Mouse (Mus musculus) embryo, embryonic 10 days (tissue): ENCODE measurements at regions not wholly inside any gene's neighbourhood (a gene's known extent, or its start where the extent isn't known, plus 50 kb on each side); places are given as distances from the start of the nearest gene placed in this dataset.
"Not testable (repeated sequence)": the region's sequence is repeated elsewhere in the genome, so short reads cannot be mapped to it uniquely, and the experiment has no call there.

Experiments
- DNase-seq: peaks from one replicate; pipeline ENCODE4 v3.0.0-alpha.2; 2015; ENCODE audit warnings: low spot score

- DNase-seq: no peak
Measured at GRCm38 (mm10) chr13:52273502-52274246, 257.4 kb downstream of the Diras2 start.

DNA sequence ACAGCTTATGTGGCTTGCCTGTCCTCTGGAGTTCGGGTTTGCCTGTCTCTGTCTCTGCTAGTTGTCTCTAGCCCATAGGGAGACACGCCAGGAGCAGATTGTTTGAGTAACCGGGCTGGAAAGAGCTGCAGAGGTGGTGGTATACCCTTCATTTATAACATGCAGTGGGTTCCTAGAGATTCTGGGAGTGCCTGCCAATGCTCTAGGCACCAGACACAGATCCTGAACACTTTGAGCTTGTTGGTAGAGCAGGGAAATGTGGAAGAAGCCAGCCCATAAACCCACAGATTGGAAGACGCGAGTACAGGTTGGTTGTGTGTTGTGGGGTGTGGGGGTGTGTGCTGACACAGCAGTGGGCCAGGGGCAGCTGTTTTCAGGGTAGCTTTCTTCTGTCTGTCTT lies 255.9 kb downstream of the Diras2 start:
- DNase-seq: no peak

DNA sequence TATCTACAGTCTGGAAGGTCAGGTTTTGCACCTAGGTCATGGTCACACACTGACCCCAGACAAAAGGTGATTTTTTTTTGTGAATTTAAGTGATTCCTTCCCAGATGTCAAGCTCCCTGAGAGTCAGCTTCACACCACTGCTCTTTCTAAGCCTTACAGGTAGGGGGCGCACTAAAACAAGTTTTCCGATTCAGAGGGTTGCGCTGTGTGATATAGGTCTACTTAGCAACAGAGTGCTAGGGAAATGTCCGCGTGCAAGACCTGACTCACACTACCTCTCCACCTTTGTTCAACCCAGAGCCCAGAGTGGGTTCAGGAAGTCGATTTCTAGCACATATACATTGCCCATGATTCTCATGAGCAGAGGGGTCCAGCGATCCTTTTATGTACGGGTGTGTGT lies 255.4 kb downstream of the Diras2 start:
- DNase-seq: peak; percentile 87

DNA sequence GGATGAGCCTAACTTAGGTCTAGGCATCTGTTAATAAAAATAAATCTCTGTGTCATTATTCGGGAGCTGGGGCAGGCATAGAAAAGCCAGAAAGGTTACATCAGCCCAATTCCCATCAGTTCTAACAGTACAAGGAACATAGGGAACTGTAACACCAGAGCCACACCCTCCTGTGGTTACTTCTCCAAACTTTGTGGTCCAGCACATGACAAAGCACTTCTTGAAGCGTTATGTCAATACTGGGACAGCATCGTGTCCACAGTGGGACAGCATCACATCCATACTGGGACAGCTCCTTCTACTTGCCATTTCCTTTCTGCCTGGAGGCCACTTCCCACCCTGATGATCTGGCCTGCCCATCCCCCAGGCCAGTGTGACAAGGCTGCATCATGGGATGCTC lies 253.9 kb downstream of the Diras2 start:
- no peak for DNase-seq

DNA sequence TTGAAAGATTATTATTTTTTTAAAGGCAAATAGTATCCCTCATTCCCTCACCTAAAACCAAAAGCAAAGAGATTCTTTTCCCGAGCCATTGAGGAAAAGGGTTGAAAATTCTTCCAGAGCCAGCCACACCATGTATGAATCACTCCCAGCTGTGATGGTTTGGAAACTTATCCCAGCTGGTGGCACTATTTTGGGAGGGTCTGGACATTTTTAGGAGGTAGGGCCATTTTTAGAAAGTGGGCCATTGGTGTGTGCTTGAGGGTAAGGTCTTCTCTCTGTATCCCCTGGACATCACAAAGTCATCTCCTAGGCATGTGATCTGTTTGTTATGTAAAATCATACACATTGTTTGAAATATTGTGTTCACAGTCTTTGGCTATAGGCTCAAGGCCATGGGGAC lies 252.2 kb downstream of the Diras2 start:
- DNase-seq: no peak

DNA sequence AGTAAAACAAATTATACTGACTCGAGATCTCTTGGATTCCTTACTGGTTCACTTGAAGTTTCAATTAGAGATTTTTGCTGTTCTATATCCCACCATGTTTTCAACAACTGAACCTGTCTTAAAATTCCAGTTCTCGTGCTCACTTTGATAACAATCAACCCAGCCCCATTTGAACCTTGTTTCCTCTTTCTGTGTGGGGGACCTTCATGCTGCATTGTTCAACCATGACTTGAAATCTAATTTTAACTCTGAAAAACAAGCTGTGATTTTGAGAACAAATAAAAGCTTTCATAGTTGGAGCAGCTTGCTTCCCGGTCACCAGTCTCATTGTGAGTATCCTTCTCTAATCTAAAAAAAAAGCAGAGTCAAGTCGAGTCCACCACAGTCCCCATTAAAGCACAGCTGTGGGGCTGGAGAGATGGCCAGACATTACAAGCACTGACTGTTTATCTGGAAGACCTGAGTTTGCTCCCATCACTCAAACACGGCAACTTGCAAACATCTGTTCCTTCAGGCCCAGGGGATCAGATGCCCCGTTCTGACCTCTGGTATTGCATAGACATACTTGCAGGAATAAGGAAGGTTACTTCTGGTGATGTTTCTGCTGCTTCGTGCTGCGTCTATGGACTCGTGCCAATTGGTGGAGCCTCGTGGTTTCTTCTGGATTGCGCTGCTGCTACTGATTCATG lies 251.7 kb downstream of the Diras2 start:
- DNase-seq: no peak

DNA sequence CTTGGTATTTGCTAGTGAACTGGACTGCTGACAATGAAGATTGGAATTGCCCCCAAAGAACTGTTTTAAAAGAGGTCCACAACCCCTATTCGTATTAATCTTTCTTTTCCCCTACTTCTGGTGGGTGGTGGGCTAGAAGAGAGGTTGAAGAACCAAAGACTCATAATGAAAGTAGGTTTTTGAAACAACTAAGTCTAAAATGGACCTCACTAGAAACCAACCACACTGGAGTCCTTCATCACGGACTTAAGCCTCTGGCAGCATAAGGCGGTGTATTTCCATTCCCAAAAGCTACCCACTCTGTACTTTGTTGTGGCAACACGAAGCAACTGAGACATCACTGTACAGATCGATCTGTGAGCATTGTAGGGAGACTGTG lies 251.1 kb downstream of the Diras2 start:
- DNase-seq: no peak

DNA sequence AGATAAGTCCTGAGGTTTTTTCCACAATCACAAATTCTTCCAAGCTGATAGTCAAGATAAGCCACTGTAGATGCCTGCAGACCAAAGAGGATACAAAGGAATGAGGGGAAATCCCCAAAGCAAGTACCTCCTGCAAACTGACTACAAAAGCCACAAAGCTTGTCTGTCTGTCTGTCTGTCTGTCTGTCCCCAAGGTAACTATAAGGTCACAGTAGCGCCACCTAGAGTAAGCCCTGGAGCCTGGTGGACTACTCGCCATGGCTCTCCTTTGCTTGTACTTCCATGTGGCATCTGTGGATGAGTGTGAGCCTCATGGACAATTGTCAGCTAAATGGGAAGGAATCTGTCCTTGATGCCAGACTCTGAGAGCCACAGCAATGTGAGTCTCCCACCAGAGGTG lies 249.8 kb downstream of the Diras2 start:
- DNase-seq: no peak

DNA sequence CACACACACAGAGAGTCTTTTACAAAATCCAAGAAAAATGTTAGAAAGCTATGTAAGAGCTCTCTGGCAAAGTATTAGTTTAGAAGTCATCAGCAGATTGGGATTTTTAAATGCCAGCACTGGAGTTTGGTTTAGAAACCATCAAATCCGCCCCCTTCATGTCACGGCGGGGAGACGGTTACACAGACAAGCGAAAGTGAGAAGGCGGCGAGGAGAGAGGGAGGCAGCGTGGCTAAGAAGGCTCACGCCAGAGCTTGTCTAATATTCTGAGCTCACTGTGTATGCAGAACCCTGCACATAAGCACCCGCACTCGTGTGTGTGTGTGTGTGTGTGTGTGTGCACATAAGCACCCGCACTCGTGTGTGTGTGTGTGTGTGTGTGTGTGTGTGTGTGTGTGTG lies 248.6 kb downstream of the Diras2 start:
- DNase-seq: no peak

DNA sequence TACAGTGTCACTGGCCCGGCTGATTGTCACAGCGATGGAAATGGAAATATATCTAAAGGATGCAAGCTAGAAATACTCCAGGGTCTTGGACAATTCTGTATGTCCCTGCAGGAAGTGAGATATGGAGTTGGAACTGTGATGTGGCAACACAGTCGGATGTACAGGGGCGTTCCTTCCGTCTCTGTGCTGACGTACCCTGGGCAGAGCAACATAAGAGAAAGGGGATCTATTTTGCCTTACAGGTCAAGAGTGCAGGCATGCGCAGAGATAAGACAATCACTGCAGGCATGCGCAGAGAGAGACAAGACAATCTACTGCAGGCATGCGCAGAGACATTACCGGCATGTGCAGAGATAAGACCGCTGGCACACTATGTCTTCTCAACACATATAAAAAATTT lies 247.6 kb downstream of the Diras2 start:
- no peak for DNase-seq

GRCm38 (mm10) chr13:52284026-52284801 lies 246.9 kb downstream of the Diras2 start:
- no peak for DNase-seq

DNA sequence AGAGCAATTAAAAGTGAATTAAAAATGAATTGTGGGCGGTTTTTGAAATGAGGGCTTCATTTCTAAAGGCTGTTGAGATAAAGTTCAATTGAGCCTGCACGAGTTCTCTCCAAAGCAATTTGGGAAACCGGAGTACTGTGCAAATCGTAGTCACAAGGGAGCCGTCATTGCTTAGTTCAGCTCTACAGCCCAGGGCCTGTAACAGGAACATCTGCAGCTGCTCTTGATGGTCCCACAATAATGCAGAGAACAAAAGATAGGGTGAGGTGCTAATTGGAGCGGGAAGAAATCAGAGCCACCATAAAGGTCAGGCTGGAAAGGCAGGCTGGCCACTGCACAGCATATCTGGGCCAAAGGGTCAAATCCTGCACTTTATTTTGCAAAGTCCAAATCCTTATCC lies 242.7 kb downstream of the Diras2 start:
- peak; percentile 27 for DNase-seq

DNA sequence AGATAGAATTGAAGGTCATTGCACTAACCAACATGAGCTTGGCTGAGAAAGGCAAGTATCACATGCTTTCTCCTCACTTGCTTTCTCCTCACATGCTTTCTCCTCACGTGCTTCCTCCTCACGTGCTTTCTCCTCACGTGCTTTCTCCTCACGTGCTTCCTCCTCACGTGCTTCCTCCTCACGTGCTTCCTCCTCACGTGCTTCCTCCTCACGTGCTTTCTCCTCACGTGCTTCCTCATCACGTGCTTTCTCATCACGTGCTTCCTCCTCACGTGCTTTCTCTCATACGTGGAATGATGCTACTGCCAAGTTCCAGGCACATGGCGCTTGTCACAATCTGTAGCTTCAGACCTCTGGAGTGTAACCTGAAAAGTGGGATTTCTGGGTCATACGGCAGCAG lies 235.2 kb downstream of the Diras2 start:
- DNase-seq: no peak

- DNase-seq: no peak
Measured at GRCm38 (mm10) chr13:52296541-52297276, 234.4 kb downstream of the Diras2 start.

GRCm38 (mm10) chr13:52297277-52297623 lies 233.8 kb downstream of the Diras2 start:
- no peak for DNase-seq

GRCm38 (mm10) chr13:52298362-52298761 lies 232.7 kb downstream of the Diras2 start:
- no peak for DNase-seq

GRCm38 (mm10) chr13:52305328-52305727 lies 225.8 kb downstream of the Diras2 start:
- DNase-seq: not testable (repeated sequence)

DNA sequence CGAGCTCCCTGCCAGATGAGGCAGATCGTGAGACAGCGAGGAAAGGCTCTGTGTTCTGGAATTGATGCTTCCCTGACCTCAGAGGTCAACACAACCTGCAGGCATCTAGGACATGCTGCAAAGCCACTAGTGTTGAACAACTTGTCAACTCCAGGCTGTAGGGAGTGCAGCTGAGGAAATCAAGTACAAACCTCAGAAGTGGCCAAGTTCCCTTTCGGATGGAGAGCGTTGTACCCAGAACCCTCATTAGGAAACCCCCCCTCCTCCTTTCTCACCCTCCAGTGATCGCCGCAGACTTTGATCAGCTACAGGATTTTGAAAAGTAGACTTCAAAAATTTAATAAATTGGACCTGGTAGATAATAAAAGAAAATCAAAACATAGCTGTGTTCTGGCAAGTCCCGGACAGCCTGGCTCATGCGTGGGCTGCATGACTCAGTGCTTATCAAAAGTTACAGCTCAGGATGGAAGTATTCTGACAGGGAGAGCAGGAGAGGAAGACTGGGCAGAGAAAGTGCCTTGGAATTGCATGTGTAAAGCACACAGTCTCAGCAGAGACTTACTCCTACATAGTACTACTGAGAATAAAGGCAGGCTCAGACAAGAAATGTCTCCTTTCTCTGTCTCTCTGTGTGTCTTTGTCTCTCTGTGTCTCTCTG lies 224.2 kb downstream of the Diras2 start:
- no peak for DNase-seq

GRCm38 (mm10) chr13:52310954-52311353 lies 220.1 kb downstream of the Diras2 start:
- DNase-seq: no peak

DNA sequence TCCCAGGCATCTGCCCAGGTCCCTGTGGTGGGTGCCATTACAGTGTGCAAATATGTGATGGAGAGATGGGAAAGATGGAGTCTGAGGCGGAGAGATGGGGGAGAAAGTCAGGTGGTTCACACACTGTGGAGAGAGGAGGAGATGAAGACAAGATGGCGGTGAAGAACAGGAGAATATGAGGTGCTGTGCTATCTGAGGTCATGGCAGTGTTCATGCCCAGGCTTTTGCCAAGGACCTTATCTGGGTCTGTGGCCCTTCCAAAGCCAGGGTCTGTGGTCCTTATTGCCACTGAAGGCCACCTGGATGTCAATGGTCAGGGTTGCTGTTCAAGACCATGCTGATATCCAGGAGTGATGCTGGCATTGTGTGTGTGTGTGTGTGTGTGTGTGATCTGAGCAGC lies 212.8 kb downstream of the Diras2 start:
- no peak for DNase-seq

GRCm38 (mm10) chr13:52323691-52324090 lies 207.4 kb downstream of the Diras2 start:
- no peak for DNase-seq

GRCm38 (mm10) chr13:52324378-52324777 lies 206.7 kb downstream of the Diras2 start:
- DNase-seq: not testable (repeated sequence)
